Mouse (Mus musculus) neural tube, embryonic 11.5 days (tissue): Measurements from ENCODE around the gene Nrm. TPM values are rescaled to one million over a fixed set of nuclear protein-coding genes. Genes with fewer than 3 reads are reported as not detected.
A peak's percentile ranks its signal among the peaks of the same experiment; 100 is the strongest.
"Not testable (repeated sequence)": the region's sequence is repeated elsewhere in the genome, so short reads cannot be mapped to it uniquely, and the experiment has no call there.

Experiments used
- ATAC-seq: fragments of 200-750 bp; cut with Nextera tagmentation; 2 replicates; pipeline ENCODE4 v1.8.0; 2017; ENCODE audit warnings: moderate number of reproducible peaks, mild to moderate bottlenecking, moderate TSS enrichment, moderate library complexity; ENCODE audit not compliant: insufficient read depth, low FRiP score, low TSS enrichment
- DNase-seq: peaks from one replicate; pipeline ENCODE4 v3.0.0-alpha.2; 2015; ENCODE audit warnings: low spot score
- H3K27ac ChIP-seq: fragments of 300-500 bp; sonication (generic); 2 replicates; pipeline ENCODE4 v1.5.1; 2014; ENCODE audit warnings: low read depth, mild to moderate bottlenecking, low read length
- H3K27me3 ChIP-seq: fragments of 300-500 bp; sonication (generic); 2 replicates; pipeline ENCODE4 v1.6.1; 2014; ENCODE audit warnings: mild to moderate bottlenecking, low read length, mixed read lengths; ENCODE audit not compliant: control insufficient read depth, insufficient read depth
- H3K36me3 ChIP-seq: fragments of 300-500 bp; sonication (generic); 2 replicates; pipeline ENCODE4 v1.6.1; 2014; ENCODE audit warnings: mild to moderate bottlenecking, low read length, moderate library complexity, mixed read lengths; ENCODE audit not compliant: control insufficient read depth, insufficient read depth
- H3K4me1 ChIP-seq: fragments of 300-500 bp; sonication (generic); 2 replicates; pipeline ENCODE4 v1.6.1; 2014; ENCODE audit warnings: low read length, mixed read lengths; ENCODE audit not compliant: control insufficient read depth, insufficient read depth
- H3K4me2 ChIP-seq: fragments of 300-500 bp; sonication (generic); 2 replicates; pipeline ENCODE4 v1.6.1; 2014; ENCODE audit warnings: low read depth, mild to moderate bottlenecking, moderate library complexity
- H3K4me3 ChIP-seq: fragments of 300-500 bp; sonication (generic); 2 replicates; pipeline ENCODE4 v1.5.1; 2014; ENCODE audit warnings: low read depth, low read length
- H3K9ac ChIP-seq: fragments of 300-500 bp; sonication (generic); 2 replicates; pipeline ENCODE4 v1.6.1; 2014; ENCODE audit warnings: mild to moderate bottlenecking, low read length
- H3K9me3 ChIP-seq: fragments of 300-500 bp; sonication (generic); 2 replicates; pipeline ENCODE4 v1.6.1; 2016; ENCODE audit warnings: low read length; ENCODE audit not compliant: control insufficient read depth
- WGBS: fragments of 180-500 bp; shearing (Covaris S2); extraction: QIAGEN DNeasy Blood & Tissue Kit; methylation state at CpG from one replicate; pipeline ENCODE4 v1.1.7; 2014; 5-methylcytosine and 5-hydroxymethylcytosine counted together
- polyA plus RNA-seq: library from polyadenylated mRNA; unstranded; fragments of >200 nt; fragmentation: Nextera tagmentation; extraction: Ambion mirVana; gene quantifications from 2 replicates; pipeline ENCODE4 v1.2.1, GENCODE M21; 2014

The Nrm gene
- polyA plus RNA-seq, 1 experiment from 2014 or later = 50.3 TPM

- ATAC-seq (peak; percentile 70), DNase-seq (peak; percentile 97)
- Histone ChIP-seq H3K4me1 (peaks cover 18% of the 10 kb centered on the region), H3K27ac (peak within 1 kb of the TSS; percentile 93), H3K9me3 (no peaks in the 10 kb centered on the region), H3K36me3 (peaks cover 20% of the 10 kb centered on the region), H3K4me2 (peak within 1 kb of the TSS; percentile 88), H3K9ac (peak within 1 kb of the TSS; percentile 95), H3K4me3 (peak within 1 kb of the TSS; percentile 76), H3K27me3 (no peaks in the 10 kb centered on the region)
- WGBS = under 1% methylated on average over 29 of the region's 29 CpGs
Measured at GRCm38 (mm10) chr17:35838122-35838544, 23.0 kb upstream of the Nrm start, which contains the start of gene Tubb5. Gene Tubb5 (minus strand): TSS chr17:35838306.

- Histone ChIP-seq H3K27me3 (no peaks in the 10 kb centered on the region), H3K4me1 (peaks cover 18% of the 10 kb centered on the region), H3K9ac (peak overlapping the region; percentile 71), H3K4me3 (peak overlapping the region; percentile 76), H3K36me3 (peaks cover 20% of the 10 kb centered on the region), H3K4me2 (peak overlapping the region; percentile 63), H3K27ac (peak overlapping the region; percentile 84), H3K9me3 (no peaks in the 10 kb centered on the region)
- WGBS = 3% methylated on average over 5 of the region's 5 CpGs
- DNase-seq (no peak), ATAC-seq (no peak)
Measured at GRCm38 (mm10) chr17:35838570-35838969, 22.5 kb upstream of the Nrm start.

GRCm38 (mm10) chr17:35839002-35839401, 22.1 kb upstream of the Nrm start:
- peaks cover 20% of the 10 kb centered on the region for H3K36me3 ChIP-seq
- H3K4me3 ChIP-seq = peak overlapping the region; percentile 76
- ATAC-seq, H3K9me3 ChIP-seq, H3K27me3 ChIP-seq: not testable (repeated sequence)
- WGBS = 60% methylated on average over 3 of the region's 3 CpGs
- peaks cover 18% of the 10 kb centered on the region for H3K4me1 ChIP-seq
- H3K9ac ChIP-seq = peak overlapping the region; percentile 71
- peak overlapping the region; percentile 84; the same call in 1 of the 2 replicates for H3K27ac ChIP-seq
- DNase-seq = peak; percentile 9
- H3K4me2 ChIP-seq = peak overlapping the region; percentile 63

- H3K27ac ChIP-seq = no peak overlapping the region
- H3K4me3 ChIP-seq = peak overlapping the region; percentile 63
- H3K27me3 ChIP-seq = no peaks in the 10 kb centered on the region
- peaks cover 9% of the 10 kb centered on the region for H3K4me1 ChIP-seq
- H3K9me3 ChIP-seq = no peaks in the 10 kb centered on the region
- no peak for DNase-seq
- peaks cover 11% of the 10 kb centered on the region for H3K36me3 ChIP-seq
- WGBS = 59% methylated on average over 14 of the region's 14 CpGs
- peak overlapping the region; percentile 34 for H3K4me2 ChIP-seq
- no peak overlapping the region for H3K9ac ChIP-seq
- ATAC-seq = no peak
Measured at GRCm38 (mm10) chr17:35840561-35840960, 20.6 kb upstream of the Nrm start.

GRCm38 (mm10) chr17:35841076-35841950, 19.8 kb upstream of the Nrm start, which contains the start of gene Mdc1:
Gene Mdc1 (plus strand): TSS chr17:35841515.
- Histone ChIP-seq H3K9ac (peak within 1 kb of the TSS; percentile 71), H3K27ac (peak within 1 kb of the TSS; percentile 68; the same call in 1 of the 2 replicates), H3K27me3 (no peaks in the 10 kb centered on the region), H3K9me3 (no peaks in the 10 kb centered on the region), H3K4me1 (peaks cover 4% of the 10 kb centered on the region; the same call in 1 of the 2 replicates), H3K36me3 (0 out of 2 replicates have a peak, but pooled peaks cover 7% of the 10 kb centered on the region), H3K4me3 (peak within 1 kb of the TSS; percentile 63), H3K4me2 (peak within 1 kb of the TSS; percentile 70)
- DNase-seq (peak; percentile 99), ATAC-seq (peak; percentile 88)
- under 1% methylated on average over 59 of the region's 59 CpGs for WGBS

GRCm38 (mm10) chr17:35842006-35842405, 19.1 kb upstream of the Nrm start:
- Histone ChIP-seq H3K4me1 (peaks cover 4% of the 10 kb centered on the region; the same call in 1 of the 2 replicates), H3K36me3 (peaks cover 6% of the 10 kb centered on the region; the same call in 1 of the 2 replicates), H3K9me3 (no peaks in the 10 kb centered on the region), H3K27ac (peak overlapping the region; percentile 68; the same call in 1 of the 2 replicates), H3K4me3 (peak overlapping the region; percentile 63), H3K9ac (peak overlapping the region; percentile 71), H3K4me2 (peak overlapping the region; percentile 70), H3K27me3 (no peaks in the 10 kb centered on the region)
- ATAC-seq = no peak
- WGBS = 20% methylated on average over 11 of the region's 11 CpGs
- no peak for DNase-seq

- DNase-seq (no peak), ATAC-seq (no peak)
- Histone ChIP-seq H3K4me3 (no peak overlapping the region), H3K4me1 (peaks cover 4% of the 10 kb centered on the region; the same call in 1 of the 2 replicates), H3K27ac (no peak overlapping the region), H3K9ac (no peak overlapping the region), H3K36me3 (peaks cover 14% of the 10 kb centered on the region), H3K27me3 (no peaks in the 10 kb centered on the region), H3K9me3 (no peaks in the 10 kb centered on the region), H3K4me2 (no peak overlapping the region)
- WGBS = 93% methylated on average over 3 of the region's 3 CpGs
Measured at GRCm38 (mm10) chr17:35843514-35843913, 17.6 kb upstream of the Nrm start.

- 75% methylated on average over 1 of the region's 1 CpGs for WGBS
Measured at GRCm38 (mm10) chr17:35848112-35848511, 13.0 kb upstream of the Nrm start.

More at GRCm38 (mm10) chr17:35848112-35848511, 13.0 kb upstream of the Nrm start:
- H3K4me1 ChIP-seq = no peaks in the 10 kb centered on the region
- ATAC-seq = no peak
- peak; percentile 13 for DNase-seq
- no peaks in the 10 kb centered on the region for H3K27me3 ChIP-seq
- no peak overlapping the region for H3K4me2 ChIP-seq
- no peak overlapping the region for H3K4me3 ChIP-seq
- no peak overlapping the region for H3K27ac ChIP-seq
- H3K9ac ChIP-seq = no peak overlapping the region
- H3K9me3 ChIP-seq = no peaks in the 10 kb centered on the region
- H3K36me3 ChIP-seq = peaks cover 29% of the 10 kb centered on the region
